Mouse (Mus musculus): ENCODE data around the gene Gm37419.

Gm37419 gene

GRCm38 (mm10) chr16:23980201-23980870 is 7.9 kb upstream of the Gm37419 start:
- DNase-seq = peak in 1 of 2 experiments; percentile 16

DNA sequence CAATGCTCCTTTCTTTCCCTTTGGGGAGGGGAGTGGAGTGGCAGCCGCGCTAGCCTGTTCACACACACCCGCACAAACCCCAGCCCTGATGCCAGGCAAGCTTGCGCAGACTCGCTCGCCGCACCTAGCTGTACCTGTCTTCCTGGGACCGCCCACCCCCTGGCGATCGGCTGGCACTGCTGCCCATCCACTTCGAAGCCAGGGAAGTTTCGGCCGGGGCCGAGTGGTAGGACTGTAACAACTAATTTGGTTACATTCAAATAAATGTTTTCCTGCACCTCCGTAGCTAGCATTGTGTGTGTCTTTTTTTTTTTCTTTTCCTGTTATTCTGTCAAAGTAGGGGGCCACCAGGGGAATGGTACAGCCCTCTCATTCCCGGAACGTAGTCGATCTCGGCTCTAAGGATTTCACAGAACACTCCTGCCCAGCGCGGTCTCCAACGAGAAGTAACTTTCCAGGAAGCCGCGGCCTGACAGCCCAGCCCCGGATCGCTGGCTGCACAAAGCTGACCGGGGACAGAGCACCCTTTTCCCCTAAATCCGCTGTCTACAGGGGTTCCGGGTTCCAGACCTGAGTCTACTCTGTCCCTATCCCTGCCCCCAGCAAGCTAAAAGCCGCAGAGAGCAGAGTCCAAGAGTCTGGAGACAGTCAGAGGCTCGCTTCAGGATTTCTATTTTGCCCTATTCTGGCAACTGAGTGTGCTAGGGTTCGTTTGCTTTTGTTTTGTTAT is 7.1 kb upstream of the Gm37419 start:
- peak; percentile 41 to 47 for DNase-seq

- peak; percentile 93 to 96 for DNase-seq
Measured at GRCm38 (mm10) chr16:23981925-23982851, 6.1 kb upstream of the Gm37419 start.

GRCm38 (mm10) chr16:23982891-23983588 is 5.2 kb upstream of the Gm37419 start:
- peak; percentile 96 for DNase-seq

- DNase-seq = peak; percentile 95 to 97
Measured at GRCm38 (mm10) chr16:23984183-23984582, 4.1 kb upstream of the Gm37419 start.

GRCm38 (mm10) chr16:23984760-23985466 is 3.4 kb upstream of the Gm37419 start:
- DNase-seq = peak; percentile 60 to 67

GRCm38 (mm10) chr16:23985467-23985861 is 2.8 kb upstream of the Gm37419 start:
- DNase-seq = peak; percentile 73 to 74

DNA sequence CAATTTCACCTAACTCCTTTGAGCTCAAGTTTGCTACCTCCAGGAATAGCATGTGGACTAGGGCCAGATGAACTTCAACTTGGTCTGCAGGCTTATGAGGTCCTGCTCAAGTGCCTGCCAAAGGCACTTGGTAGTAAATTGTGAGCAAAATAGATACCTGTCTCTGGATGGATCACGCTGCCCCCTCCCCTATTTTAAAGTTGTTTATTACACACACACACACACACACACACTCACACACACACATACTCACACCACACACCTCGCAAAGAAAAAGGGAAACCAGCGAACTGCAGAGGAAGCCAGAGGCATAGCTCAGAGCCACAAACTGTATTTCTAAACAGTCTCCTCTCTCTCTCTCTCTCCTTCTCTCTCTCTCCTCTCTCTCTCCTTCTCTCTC is 2.1 kb upstream of the Gm37419 start:
- DNase-seq = no peak

DNA sequence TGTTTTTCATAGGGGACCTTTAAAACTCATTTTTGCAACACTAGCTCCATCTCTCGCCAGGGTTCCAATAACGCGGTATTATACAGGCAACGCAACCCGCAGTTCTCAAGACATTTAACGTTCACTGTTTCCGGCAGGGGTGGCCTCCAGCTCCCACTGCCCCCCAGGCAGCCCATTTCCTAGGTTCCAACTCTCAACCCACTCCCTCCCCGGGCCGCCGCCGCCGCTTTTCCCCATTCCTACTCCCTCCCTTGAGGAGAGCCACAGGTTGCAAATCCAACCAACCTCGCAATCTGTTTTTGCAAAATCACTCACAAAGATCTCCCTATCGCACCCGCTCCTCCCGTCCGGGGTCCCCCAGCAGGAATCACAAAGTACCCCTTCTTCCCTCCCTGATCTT is 1.4 kb upstream of the Gm37419 start:
- peak; percentile 52 to 57 for DNase-seq

DNA sequence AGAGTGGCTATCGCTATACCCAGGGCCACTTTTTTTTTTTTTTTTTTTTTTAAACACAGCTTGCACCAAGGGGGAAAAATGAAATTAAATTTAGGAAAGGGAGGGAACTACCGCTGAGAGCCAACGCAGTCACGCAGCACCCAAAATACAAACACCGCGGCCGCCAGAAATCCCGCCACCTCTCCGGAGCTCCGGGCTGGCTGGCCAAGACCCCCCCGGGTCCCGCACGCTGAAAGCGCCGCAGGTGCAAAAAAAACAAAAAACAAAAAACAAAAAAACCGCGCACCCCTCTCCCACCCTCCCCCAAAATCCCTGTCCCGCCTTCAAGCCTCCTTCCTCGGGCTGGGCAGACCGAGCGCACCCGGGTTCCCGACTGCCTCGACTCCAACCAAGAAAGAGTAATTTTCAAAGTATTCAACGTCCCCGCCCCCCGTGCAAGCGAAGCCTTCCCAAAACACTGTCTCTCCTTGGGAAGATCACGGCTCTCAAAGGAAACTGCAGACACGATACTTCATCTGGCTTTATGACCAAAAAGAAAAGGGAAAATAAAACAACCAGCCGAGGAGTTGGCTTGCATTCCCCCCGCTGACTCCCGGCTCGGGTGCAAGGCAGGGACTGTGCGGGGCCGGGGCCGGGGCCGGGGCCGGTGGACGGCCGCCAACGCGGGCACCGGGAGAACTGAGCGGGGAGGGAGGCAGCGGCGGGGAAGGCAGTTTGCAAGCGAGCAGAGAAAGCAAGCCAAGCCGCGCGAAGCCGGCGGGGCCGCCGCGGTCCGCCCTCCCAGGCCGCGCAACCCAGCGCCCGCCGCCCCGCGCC is 733 bp upstream of the Gm37419 start:
- peak; percentile 78 to 79 for DNase-seq

DNA sequence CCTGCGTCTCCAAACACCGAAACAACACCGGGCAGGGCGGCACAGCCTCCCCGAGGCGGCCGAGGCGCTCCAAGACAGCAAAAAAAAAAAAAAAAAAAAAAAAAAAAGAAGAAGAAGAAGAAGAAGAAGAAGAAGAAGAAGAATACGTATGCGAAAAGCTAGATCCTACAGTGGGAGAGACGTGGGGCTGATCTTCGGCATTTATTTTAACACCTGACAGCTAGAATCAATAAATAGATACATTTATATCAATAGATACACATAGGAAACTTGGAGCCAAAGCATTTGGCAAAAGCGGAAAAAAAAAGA is 171 bp upstream of the Gm37419 start:
- no peak for DNase-seq

DNA sequence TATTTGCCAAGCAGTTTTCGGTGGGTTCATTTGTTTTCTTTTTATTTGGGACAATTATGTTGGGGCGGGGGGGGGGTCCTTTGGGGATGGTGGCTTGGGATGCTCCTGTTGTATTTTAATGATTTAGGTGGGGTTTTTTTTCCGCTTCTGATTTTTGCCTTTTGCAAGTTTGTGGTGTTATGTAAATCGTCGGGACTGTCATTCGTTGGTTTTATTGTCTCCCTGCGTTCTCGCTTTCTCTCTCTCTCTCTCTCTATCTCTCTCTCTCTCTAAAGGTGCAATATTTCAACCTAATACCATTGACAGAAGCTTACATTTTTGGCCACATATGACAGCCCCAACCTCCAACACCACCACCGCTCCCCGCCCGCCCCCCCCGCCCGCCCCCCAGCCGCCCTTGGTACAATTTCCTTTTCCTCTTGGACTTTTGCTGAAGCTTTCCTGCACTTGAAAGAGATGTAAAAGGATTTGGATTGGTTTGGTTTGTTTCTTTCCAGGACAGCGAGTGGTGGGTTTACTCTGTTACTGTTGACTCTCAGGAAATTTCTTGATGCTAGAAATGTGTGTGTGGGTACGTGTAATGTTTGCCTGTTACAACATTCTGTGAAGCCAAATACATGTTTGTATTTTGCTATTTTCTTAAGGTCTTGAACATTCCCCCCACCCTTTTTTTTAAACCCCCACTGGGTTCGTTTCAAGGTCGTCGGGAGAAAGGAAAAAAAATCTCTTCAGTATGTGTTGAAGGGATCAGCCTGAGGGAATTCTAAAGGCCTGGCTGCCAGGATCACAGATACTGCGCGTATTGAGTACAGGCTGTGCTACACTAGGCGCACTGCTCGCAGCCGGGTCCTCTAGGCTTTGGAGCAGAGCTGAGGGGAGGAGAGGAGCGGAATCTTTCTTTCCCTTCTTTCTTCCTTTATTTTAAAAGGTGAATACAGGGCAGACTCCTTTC is 1.2 kb downstream of the Gm37419 start:
- DNase-seq = peak; percentile 67 to 70

DNA sequence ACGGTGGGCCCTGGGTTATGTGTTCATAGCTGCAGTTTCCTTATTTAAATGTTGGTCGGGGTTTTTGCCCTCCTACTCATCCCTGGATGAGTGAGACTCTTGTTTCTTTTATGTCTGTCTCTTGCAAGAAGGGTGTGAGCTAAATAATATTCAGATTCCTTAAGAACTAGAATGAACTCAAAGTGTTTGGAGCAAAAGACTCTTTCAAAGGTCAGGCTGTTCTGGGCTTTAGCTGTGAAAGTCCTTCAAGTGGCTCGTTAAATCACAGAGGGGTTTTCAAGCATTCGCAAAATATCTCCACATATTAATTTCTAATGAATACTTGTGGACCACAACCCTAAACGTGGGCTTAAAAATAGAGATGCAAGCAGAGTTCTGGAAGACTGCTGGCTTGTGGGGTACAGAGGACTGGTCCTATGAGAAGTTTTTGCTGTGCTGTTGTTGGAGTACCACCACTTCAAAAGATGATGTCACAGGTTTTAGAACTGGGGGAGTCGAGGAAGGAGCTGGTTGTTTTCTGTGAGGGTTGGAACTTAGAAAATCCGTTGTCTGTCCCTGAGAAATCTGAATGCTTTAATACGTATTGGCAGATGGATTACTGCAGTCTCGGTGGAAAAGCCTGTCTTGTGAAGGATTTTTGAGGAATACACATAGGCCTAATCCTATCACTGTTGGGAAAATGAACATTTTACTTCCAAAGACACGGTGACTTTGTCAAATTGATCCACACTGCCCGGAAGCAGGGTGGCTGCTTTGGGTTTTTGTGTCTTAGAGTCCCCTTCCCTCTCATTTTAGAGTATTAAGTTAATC is 2.1 kb downstream of the Gm37419 start:
- DNase-seq = no peak

DNA sequence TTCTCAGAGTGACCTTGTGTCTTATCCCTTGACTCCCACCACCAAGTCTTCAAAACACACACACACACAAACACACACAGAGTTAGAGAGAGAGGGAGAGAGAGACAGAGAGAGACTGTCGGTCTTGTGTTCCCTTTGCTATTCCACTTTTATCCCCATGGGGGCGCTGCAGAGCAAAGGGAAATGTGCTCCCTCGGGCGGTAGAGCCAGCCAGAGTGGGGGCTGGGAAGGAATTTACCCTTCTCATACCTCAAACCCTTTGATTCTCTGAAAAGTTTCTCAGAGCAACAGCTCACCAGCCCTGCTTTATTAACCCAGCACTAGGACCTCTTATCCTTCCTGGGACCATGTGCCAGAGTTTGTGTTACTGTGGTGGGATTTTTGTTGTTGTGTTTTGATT is 2.9 kb downstream of the Gm37419 start:
- DNase-seq = peak; percentile 96 to 98

GRCm38 (mm10) chr16:23991846-23992580 is 3.7 kb downstream of the Gm37419 start:
- DNase-seq = no peak

DNA sequence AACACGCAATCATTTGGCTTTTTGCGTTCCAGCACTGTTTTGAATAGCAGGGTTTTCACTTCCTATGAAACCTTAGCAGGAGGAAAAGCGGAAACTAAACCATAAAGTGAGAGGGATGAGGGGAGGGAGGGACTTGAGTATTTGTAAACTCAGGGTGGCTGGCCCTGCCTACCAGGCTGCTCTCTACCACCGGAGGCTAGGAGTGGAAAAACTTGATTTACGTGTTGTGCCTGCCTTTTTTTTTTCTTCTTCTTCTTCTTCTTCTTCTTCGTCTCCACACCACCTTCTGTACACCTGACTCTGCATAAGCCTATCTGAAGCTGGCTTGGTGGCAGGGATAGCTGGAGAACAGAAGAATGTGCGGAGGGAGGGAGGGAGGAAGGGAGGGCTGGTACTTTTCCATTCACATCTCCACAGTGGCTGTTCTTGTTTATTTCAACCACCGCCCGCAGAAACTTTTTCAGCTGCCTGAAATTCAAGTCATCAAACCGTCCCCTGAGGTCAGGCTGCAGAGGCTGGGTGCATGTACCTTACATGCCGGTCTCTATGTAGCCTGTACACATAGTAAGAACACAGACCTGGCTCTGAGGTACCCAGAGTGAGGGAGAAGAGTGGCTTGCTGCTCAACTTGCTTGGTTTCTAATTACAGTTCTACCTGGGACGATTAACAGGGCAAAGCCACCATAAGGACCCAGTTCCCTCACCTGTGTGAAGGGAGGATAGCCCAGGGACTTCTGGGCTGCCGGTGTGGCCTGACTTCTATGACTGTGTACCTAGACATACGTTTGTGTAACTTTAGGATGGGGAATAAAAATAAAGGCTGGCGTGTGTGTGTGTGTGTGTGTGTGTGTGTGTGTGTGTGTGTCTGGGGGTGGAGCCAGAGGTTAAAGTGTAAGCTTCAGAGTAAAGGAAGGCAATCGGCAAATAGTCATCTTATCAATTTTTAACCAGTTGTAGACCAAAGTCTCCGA is 5.4 kb downstream of the Gm37419 start:
- no peak for DNase-seq

- no peak for DNase-seq
Measured at GRCm38 (mm10) chr16:23996342-23996741, 8.1 kb downstream of the Gm37419 start.
